ENCODE assay signal across 22 mouse cellular contexts in genomic region chr9:83545240-83545639, GRCm38 (mm10).
"Had no signal": no experiment of that assay in that cellular context is flagged by ENCODE, and none has a peak within 500 bp of the region (broad histone marks: within the 10 kb centered on the region; RNA-seq: fewer than 3 reads in every experiment).

No protein-coding gene starts in this region.

- H3K9ac ChIP-seq: limb, embryonic 13.5 days; liver, embryonic 12.5 days; liver, embryonic 15.5 days; lung, embryonic 15.5 days; midbrain, embryonic 12.5 days; midbrain, embryonic 15.5 days; neural tube, embryonic 12.5 days; neural tube, embryonic 15.5 days had no signal

- H3K27me3 ChIP-seq: lung, embryonic 15.5 days; midbrain, embryonic 15.5 days; neural tube, embryonic 15.5 days had no signal

- H3K4me2 ChIP-seq: limb, embryonic 13.5 days; liver, embryonic 12.5 days; liver, embryonic 15.5 days; lung, embryonic 15.5 days; midbrain, embryonic 12.5 days; midbrain, embryonic 15.5 days; neural tube, embryonic 12.5 days; neural tube, embryonic 15.5 days had no signal

- H3K4me1 ChIP-seq: limb, embryonic 13.5 days; midbrain, embryonic 12.5 days; neural tube, embryonic 12.5 days had no signal

- H3K9me3 ChIP-seq: limb, embryonic 10.5 days; limb, embryonic 13.5 days; liver, embryonic 12.5 days; liver, embryonic 15.5 days; lung, embryonic 15.5 days; midbrain, embryonic 12.5 days; midbrain, embryonic 15.5 days; neural tube, embryonic 12.5 days; neural tube, embryonic 15.5 days had no signal

- H3K4me3 ChIP-seq: limb, embryonic 10.5 days; limb, embryonic 13.5 days; liver, embryonic 12.5 days; liver, embryonic 15.5 days; lung, embryonic 15.5 days; midbrain, embryonic 12.5 days; midbrain, embryonic 15.5 days; neural tube, embryonic 12.5 days; neural tube, embryonic 15.5 days had no signal

- H3K27ac ChIP-seq: limb, embryonic 10.5 days; limb, embryonic 13.5 days; liver, embryonic 12.5 days; liver, embryonic 15.5 days; lung, embryonic 15.5 days; midbrain, embryonic 12.5 days; midbrain, embryonic 15.5 days; neural tube, embryonic 12.5 days; neural tube, embryonic 15.5 days had no signal

- DNase-seq: kidney, adult 18-20 months; kidney, adult 9 months; kidney, postnatal 14 days; layer of hippocampus, postnatal 36 days; liver; lung, adult 18-20 months; lung, postnatal 10 days; lung, postnatal 36 days; right cerebral cortex, adult 18-20 months; right cerebral cortex, postnatal 25 days; thymus, adult 2 months; thymus, postnatal 14 days; thymus, postnatal 4 days had no signal

- ATAC-seq: liver, embryonic 12.5 days; midbrain, embryonic 15.5 days had no signal

- H3K36me3 ChIP-seq: limb, embryonic 10.5 days; limb, embryonic 13.5 days; liver, embryonic 12.5 days; liver, embryonic 15.5 days; lung, embryonic 15.5 days; midbrain, embryonic 12.5 days; midbrain, embryonic 15.5 days; neural tube, embryonic 12.5 days; neural tube, embryonic 15.5 days had no signal
